Mouse (Mus musculus) spleen, adult 2 months (tissue): ENCODE data around the gene Fhit.

Experiments used
- CTCF ChIP-seq: fragments of 200-500 bp; IDR thresholded peaks from 2 replicates; pipeline ENCODE4 v1.5.1; 2011; ENCODE audit warnings: mild to moderate bottlenecking, inconsistent platforms; ENCODE audit not compliant: insufficient read depth, insufficient read length, insufficient replicate concordance; ENCODE audit errors: extremely low read depth
- POLR2A ChIP-seq: fragments of 200-500 bp; IDR thresholded peaks from 2 replicates; pipeline ENCODE4 v1.6.1; 2011; ENCODE audit warnings: low read depth, low read length, inconsistent platforms

- no peak for TF ChIP-seq POLR2A
- TF ChIP-seq CTCF: no peak
Observed at GRCm38 (mm10) chr14:9721917-9722472, 1439.8 kb downstream of the Fhit start.
